Mouse (Mus musculus): ENCODE results near the gene Serpinb6b. TPM values are rescaled to one million over a fixed set of nuclear protein-coding genes. Genes with fewer than 3 reads are reported as not detected.

The Serpinb6b gene
- polyA plus RNA-seq, 1 experiment: 1.0 TPM

- H3K4me3 ChIP-seq (ENCODE audit: insufficient read depth, poor library complexity, severe bottlenecking): peak within 1 kb of the TSS; percentile 28
- no peaks in the 10 kb centered on the region for H3K79me3 ChIP-seq (ENCODE audit: low read depth)
- H3K27me3 ChIP-seq (ENCODE audit: control insufficient read depth, insufficient read depth, insufficient read length): no peaks in the 10 kb centered on the region
- no peaks in the 10 kb centered on the region for H3K36me3 ChIP-seq (ENCODE audit: control insufficient read depth, insufficient read depth)
- H3K79me2 ChIP-seq (ENCODE audit: control insufficient read depth, insufficient read depth): no peaks in the 10 kb centered on the region
- TF ChIP-seq FOSL1 (IDR thresholded peaks at IDR 0.05; ENCODE audit: insufficient read depth, low read length, poor library complexity, severe bottlenecking): no peak
- peak within 1 kb of the TSS; percentile 52 for H3ac ChIP-seq (ENCODE audit: control insufficient read depth, insufficient read length, low read depth)
Observed at GRCm38 (mm10) chr13:33002950-33003349, 37.9 kb downstream of the Serpinb6b start, which contains the start of gene Serpinb9. Gene Serpinb9 (plus strand): TSS chr13:33003250.

- H3K79me2 ChIP-seq (ENCODE audit: control insufficient read depth, insufficient read depth): no peaks in the 10 kb centered on the region
- peak; percentile 35 for TF ChIP-seq MAX (IDR thresholded peaks at IDR 0.05)
- no peak for TF ChIP-seq MYOG (IDR thresholded peaks at IDR 0.05; ENCODE audit: control insufficient read depth, extremely low read depth, insufficient read length)
- TF ChIP-seq USF1 (IDR thresholded peaks at IDR 0.05; ENCODE audit: low read depth): peak; percentile 62
- no peak for TF ChIP-seq CTCF (IDR thresholded peaks at IDR 0.05; ENCODE audit: control insufficient read depth, insufficient read depth, insufficient read length)
- no peak for TF ChIP-seq MYOD1 (IDR thresholded peaks at IDR 0.05; ENCODE audit: control insufficient read depth, insufficient read length, low read depth)
- TF ChIP-seq CEBPB (IDR thresholded peaks at IDR 0.05; ENCODE audit: low read depth): no peak
- peak overlapping the region; percentile 28 for H3K4me3 ChIP-seq (ENCODE audit: insufficient read depth, poor library complexity, severe bottlenecking)
- H3K27me3 ChIP-seq (ENCODE audit: control insufficient read depth, insufficient read depth, insufficient read length): no peaks in the 10 kb centered on the region
- H3K36me3 ChIP-seq (ENCODE audit: control insufficient read depth, insufficient read depth): no peaks in the 10 kb centered on the region
- no peaks in the 10 kb centered on the region for H3K79me3 ChIP-seq (ENCODE audit: low read depth)
- peak overlapping the region; percentile 52 for H3ac ChIP-seq (ENCODE audit: control insufficient read depth, insufficient read length, low read depth)
Observed at GRCm38 (mm10) chr13:33003523-33004413, 38.8 kb downstream of the Serpinb6b start.

- H3K79me3 ChIP-seq (ENCODE audit: low read depth): no peaks in the 10 kb centered on the region
- TF ChIP-seq CTCF (IDR thresholded peaks at IDR 0.05; ENCODE audit: control insufficient read depth, insufficient read depth, insufficient read length) (peak; percentile 77), FOSL1 (IDR thresholded peaks at IDR 0.05; ENCODE audit: insufficient read depth, low read length, poor library complexity, severe bottlenecking) (no peak)
- peak overlapping the region; percentile 28 for H3K4me3 ChIP-seq (ENCODE audit: insufficient read depth, poor library complexity, severe bottlenecking)
- H3K27me3 ChIP-seq (ENCODE audit: control insufficient read depth, insufficient read depth, insufficient read length): no peaks in the 10 kb centered on the region
- peak overlapping the region; percentile 58 for H3ac ChIP-seq (ENCODE audit: control insufficient read depth, insufficient read length, low read depth)
- H3K36me3 ChIP-seq (ENCODE audit: control insufficient read depth, insufficient read depth): no peaks in the 10 kb centered on the region
- H3K79me2 ChIP-seq (ENCODE audit: control insufficient read depth, insufficient read depth): no peaks in the 10 kb centered on the region
Observed at GRCm38 (mm10) chr13:33004414-33005105, 39.6 kb downstream of the Serpinb6b start.

- H3K4me3 ChIP-seq (ENCODE audit: insufficient read depth, poor library complexity, severe bottlenecking): no peak overlapping the region
- no peaks in the 10 kb centered on the region for H3K79me3 ChIP-seq (ENCODE audit: low read depth)
Observed at GRCm38 (mm10) chr13:33005501-33006075, 40.6 kb downstream of the Serpinb6b start.

GRCm38 (mm10) chr13:33006555-33006954 is 41.5 kb downstream of the Serpinb6b start:
- H3ac ChIP-seq (ENCODE audit: control insufficient read depth, insufficient read length, low read depth): no peak overlapping the region
- H3K79me2 ChIP-seq (ENCODE audit: control insufficient read depth, insufficient read depth): no peaks in the 10 kb centered on the region
- TF ChIP-seq CEBPB (IDR thresholded peaks at IDR 0.05; ENCODE audit: low read depth) (no peak), CTCF (IDR thresholded peaks at IDR 0.05; ENCODE audit: control insufficient read depth, insufficient read depth, insufficient read length) (no peak), FOSL1 (IDR thresholded peaks at IDR 0.05; ENCODE audit: insufficient read depth, low read length, poor library complexity, severe bottlenecking) (no peak)
- no peaks in the 10 kb centered on the region for H3K27me3 ChIP-seq (ENCODE audit: control insufficient read depth, insufficient read depth, insufficient read length)
- peaks cover 14% of the 10 kb centered on the region for H3K36me3 ChIP-seq (ENCODE audit: control insufficient read depth, insufficient read depth)
- no peak overlapping the region for H3K4me3 ChIP-seq (ENCODE audit: insufficient read depth, poor library complexity, severe bottlenecking)
- H3K79me3 ChIP-seq (ENCODE audit: low read depth): no peaks in the 10 kb centered on the region

More at GRCm38 (mm10) chr13:33005501-33006075, 40.6 kb downstream of the Serpinb6b start:
- no peak for TF ChIP-seq CTCF (IDR thresholded peaks at IDR 0.05; ENCODE audit: control insufficient read depth, insufficient read depth, insufficient read length)
- no peak for TF ChIP-seq MYOD1 (IDR thresholded peaks at IDR 0.05; ENCODE audit: control insufficient read depth, insufficient read length, low read depth)
- TF ChIP-seq USF1 (IDR thresholded peaks at IDR 0.05; ENCODE audit: low read depth): no peak
- TF ChIP-seq FOSL1 (IDR thresholded peaks at IDR 0.05; ENCODE audit: insufficient read depth, low read length, poor library complexity, severe bottlenecking): no peak
- TF ChIP-seq MAX (IDR thresholded peaks at IDR 0.05): no peak
- TF ChIP-seq MYOG (IDR thresholded peaks at IDR 0.05; ENCODE audit: control insufficient read depth, extremely low read depth, insufficient read length): no peak
- TF ChIP-seq CEBPB (IDR thresholded peaks at IDR 0.05; ENCODE audit: low read depth): no peak
- H3K79me2 ChIP-seq (ENCODE audit: control insufficient read depth, insufficient read depth): no peaks in the 10 kb centered on the region
- H3ac ChIP-seq (ENCODE audit: control insufficient read depth, insufficient read length, low read depth): no peak overlapping the region
- H3K27me3 ChIP-seq (ENCODE audit: control insufficient read depth, insufficient read depth, insufficient read length): no peaks in the 10 kb centered on the region
- peaks cover 8% of the 10 kb centered on the region for H3K36me3 ChIP-seq (ENCODE audit: control insufficient read depth, insufficient read depth)
